Mouse (Mus musculus): ENCODE results near the gene Grin2b. TPM values are rescaled to one million over a fixed set of nuclear protein-coding genes. Genes with fewer than 3 reads are reported as not detected.
A peak's percentile ranks its signal among the peaks of the same experiment; 100 is the strongest.

Gene Grin2b
- polyA plus RNA-seq, 1 experiment from 2014 or later, result 22.3 TPM

- Histone ChIP-seq H3K4me3 (ENCODE audit: low read depth, low read length) (no peak overlapping the region), H3K4me2 (ENCODE audit: low read length) (0 out of 2 replicates have a peak overlapping the region, but pooled peaks have one; percentile 7), H3K9ac (ENCODE audit: low read length) (no peak overlapping the region), H3K36me3 (ENCODE audit: control insufficient read depth, insufficient read depth, low read length) (no peaks in the 10 kb centered on the region), H3K4me1 (ENCODE audit: control insufficient read depth, insufficient read depth, low read length) (peaks cover 10% of the 10 kb centered on the region), H3K27ac (ENCODE audit: low read depth, low read length) (no peak overlapping the region), H3K9me3 (replicated peaks; ENCODE audit: control insufficient read depth, low read length) (no peaks in the 10 kb centered on the region), H3K27me3 (replicated peaks; ENCODE audit: control insufficient read depth, insufficient read depth, low read length) (no peaks in the 10 kb centered on the region)
- ATAC-seq, result peak; percentile 79
- DNase-seq (ENCODE audit: low spot score), result peak; percentile 69
- WGBS, result 16% methylated on average over 7 of the region's 7 CpGs
These were observed 162.8 kb downstream of the Grin2b start for GRCm38 (mm10) chr6:136010290-136011037.

- Histone ChIP-seq H3K4me1 (ENCODE audit: control insufficient read depth, insufficient read depth, low read length) (peaks cover 10% of the 10 kb centered on the region), H3K9me3 (replicated peaks; ENCODE audit: control insufficient read depth, low read length) (no peaks in the 10 kb centered on the region), H3K9ac (ENCODE audit: low read length) (no peak overlapping the region), H3K36me3 (ENCODE audit: control insufficient read depth, insufficient read depth, low read length) (no peaks in the 10 kb centered on the region), H3K27me3 (replicated peaks; ENCODE audit: control insufficient read depth, insufficient read depth, low read length) (no peaks in the 10 kb centered on the region), H3K4me3 (ENCODE audit: low read depth, low read length) (no peak overlapping the region), H3K27ac (ENCODE audit: low read depth, low read length) (no peak overlapping the region), H3K4me2 (ENCODE audit: low read length) (no peak overlapping the region)
- no peak for ATAC-seq
- WGBS, result 89% methylated on average over 6 of the region's 6 CpGs
- DNase-seq (ENCODE audit: low spot score), result no peak
These were observed 165.2 kb downstream of the Grin2b start for GRCm38 (mm10) chr6:136008120-136008519.

- no peaks in the 10 kb centered on the region; the same call in 1 of the 2 replicates for H3K9me3 ChIP-seq (replicated peaks; ENCODE audit: control insufficient read depth, low read length)
- DNase-seq (ENCODE audit: low spot score) (no peak), ATAC-seq (no peak)
- H3K4me2 ChIP-seq (ENCODE audit: low read length), result no peak overlapping the region
- no peaks in the 10 kb centered on the region for H3K27me3 ChIP-seq (replicated peaks; ENCODE audit: control insufficient read depth, insufficient read depth, low read length)
- 74% methylated on average over 7 of the region's 7 CpGs for WGBS
- no peak overlapping the region for H3K27ac ChIP-seq (ENCODE audit: low read depth, low read length)
- no peak overlapping the region for H3K9ac ChIP-seq (ENCODE audit: low read length)
- no peaks in the 10 kb centered on the region for H3K36me3 ChIP-seq (ENCODE audit: control insufficient read depth, insufficient read depth, low read length)
- no peak overlapping the region for H3K4me3 ChIP-seq (ENCODE audit: low read depth, low read length)
- H3K4me1 ChIP-seq (ENCODE audit: control insufficient read depth, insufficient read depth, low read length), result no peaks in the 10 kb centered on the region
These were observed 178.6 kb downstream of the Grin2b start for GRCm38 (mm10) chr6:135994691-135995090.

- ATAC-seq (no peak), DNase-seq (ENCODE audit: low spot score) (peak; percentile 18)
- Histone ChIP-seq H3K4me1 (ENCODE audit: control insufficient read depth, insufficient read depth, low read length) (no peaks in the 10 kb centered on the region), H3K4me2 (ENCODE audit: low read length) (no peak overlapping the region), H3K9me3 (replicated peaks; ENCODE audit: control insufficient read depth, low read length) (no peaks in the 10 kb centered on the region; the same call in 1 of the 2 replicates), H3K9ac (ENCODE audit: low read length) (no peak overlapping the region), H3K4me3 (ENCODE audit: low read depth, low read length) (no peak overlapping the region), H3K27ac (ENCODE audit: low read depth, low read length) (no peak overlapping the region), H3K27me3 (replicated peaks; ENCODE audit: control insufficient read depth, insufficient read depth, low read length) (no peaks in the 10 kb centered on the region), H3K36me3 (ENCODE audit: control insufficient read depth, insufficient read depth, low read length) (no peaks in the 10 kb centered on the region)
- WGBS, result 51% methylated on average over 3 of the region's 3 CpGs
These were observed 179.4 kb downstream of the Grin2b start for GRCm38 (mm10) chr6:135993897-135994296.

- DNase-seq (ENCODE audit: low spot score), result no peak
- no peaks in the 10 kb centered on the region for H3K36me3 ChIP-seq (ENCODE audit: control insufficient read depth, insufficient read depth, low read length)
- no peaks in the 10 kb centered on the region; the same call in 1 of the 2 replicates for H3K9me3 ChIP-seq (replicated peaks; ENCODE audit: control insufficient read depth, low read length)
- WGBS, result 83% methylated on average over 11 of the region's 11 CpGs
- ATAC-seq, result no peak
- no peak overlapping the region for H3K4me3 ChIP-seq (ENCODE audit: low read depth, low read length)
- no peak overlapping the region for H3K4me2 ChIP-seq (ENCODE audit: low read length)
- no peak overlapping the region for H3K27ac ChIP-seq (ENCODE audit: low read depth, low read length)
- no peaks in the 10 kb centered on the region for H3K4me1 ChIP-seq (ENCODE audit: control insufficient read depth, insufficient read depth, low read length)
- H3K27me3 ChIP-seq (replicated peaks; ENCODE audit: control insufficient read depth, insufficient read depth, low read length), result no peaks in the 10 kb centered on the region
- no peak overlapping the region for H3K9ac ChIP-seq (ENCODE audit: low read length)
These were observed 179.9 kb downstream of the Grin2b start for GRCm38 (mm10) chr6:135993378-135993777.

GRCm38 (mm10) chr6:135976106-135976505 is 197.2 kb downstream of the Grin2b start:
- DNase-seq (ENCODE audit: low spot score), result no peak
- 53% methylated on average over 3 of the region's 3 CpGs for WGBS

GRCm38 (mm10) chr6:135972481-135972880 is 200.8 kb downstream of the Grin2b start:
- ATAC-seq (no peak), DNase-seq (ENCODE audit: low spot score) (no peak)
- H3K27me3 ChIP-seq (replicated peaks; ENCODE audit: control insufficient read depth, insufficient read depth, low read length), result no peaks in the 10 kb centered on the region
- no peaks in the 10 kb centered on the region for H3K4me1 ChIP-seq (ENCODE audit: control insufficient read depth, insufficient read depth, low read length)
- WGBS, result 52% methylated on average over 9 of the region's 9 CpGs
- no peak overlapping the region for H3K4me3 ChIP-seq (ENCODE audit: low read depth, low read length)
- no peaks in the 10 kb centered on the region for H3K36me3 ChIP-seq (ENCODE audit: control insufficient read depth, insufficient read depth, low read length)
- no peak overlapping the region for H3K9ac ChIP-seq (ENCODE audit: low read length)
- H3K9me3 ChIP-seq (replicated peaks; ENCODE audit: control insufficient read depth, low read length), result no peaks in the 10 kb centered on the region
- H3K27ac ChIP-seq (ENCODE audit: low read depth, low read length), result no peak overlapping the region
- H3K4me2 ChIP-seq (ENCODE audit: low read length), result no peak overlapping the region

More at GRCm38 (mm10) chr6:135976106-135976505, 197.2 kb downstream of the Grin2b start:
- no peaks in the 10 kb centered on the region for H3K9me3 ChIP-seq (replicated peaks; ENCODE audit: control insufficient read depth, low read length)
- no peak for ATAC-seq
- H3K36me3 ChIP-seq (ENCODE audit: control insufficient read depth, insufficient read depth, low read length), result no peaks in the 10 kb centered on the region
- H3K9ac ChIP-seq (ENCODE audit: low read length), result no peak overlapping the region
- H3K4me2 ChIP-seq (ENCODE audit: low read length), result no peak overlapping the region
- no peak overlapping the region for H3K4me3 ChIP-seq (ENCODE audit: low read depth, low read length)
- no peak overlapping the region for H3K27ac ChIP-seq (ENCODE audit: low read depth, low read length)
- H3K4me1 ChIP-seq (ENCODE audit: control insufficient read depth, insufficient read depth, low read length), result no peaks in the 10 kb centered on the region
- H3K27me3 ChIP-seq (replicated peaks; ENCODE audit: control insufficient read depth, insufficient read depth, low read length), result no peaks in the 10 kb centered on the region

- Histone ChIP-seq H3K4me2 (ENCODE audit: low read length) (no peak overlapping the region), H3K27ac (ENCODE audit: low read depth, low read length) (no peak overlapping the region), H3K9me3 (replicated peaks; ENCODE audit: control insufficient read depth, low read length) (no peaks in the 10 kb centered on the region), H3K9ac (ENCODE audit: low read length) (no peak overlapping the region), H3K27me3 (replicated peaks; ENCODE audit: control insufficient read depth, insufficient read depth, low read length) (no peaks in the 10 kb centered on the region), H3K36me3 (ENCODE audit: control insufficient read depth, insufficient read depth, low read length) (no peaks in the 10 kb centered on the region), H3K4me1 (ENCODE audit: control insufficient read depth, insufficient read depth, low read length) (no peaks in the 10 kb centered on the region), H3K4me3 (ENCODE audit: low read depth, low read length) (no peak overlapping the region)
- 91% methylated on average over 4 of the region's 4 CpGs for WGBS
- ATAC-seq (no peak), DNase-seq (ENCODE audit: low spot score) (no peak)
These were observed 201.8 kb downstream of the Grin2b start for GRCm38 (mm10) chr6:135971481-135971880.

GRCm38 (mm10) chr6:135970716-135971318 is 202.5 kb downstream of the Grin2b start:
- Histone ChIP-seq H3K4me1 (ENCODE audit: control insufficient read depth, insufficient read depth, low read length) (no peaks in the 10 kb centered on the region), H3K27ac (ENCODE audit: low read depth, low read length) (no peak overlapping the region), H3K4me2 (ENCODE audit: low read length) (no peak overlapping the region), H3K4me3 (ENCODE audit: low read depth, low read length) (no peak overlapping the region), H3K36me3 (ENCODE audit: control insufficient read depth, insufficient read depth, low read length) (no peaks in the 10 kb centered on the region), H3K9ac (ENCODE audit: low read length) (no peak overlapping the region), H3K27me3 (replicated peaks; ENCODE audit: control insufficient read depth, insufficient read depth, low read length) (no peaks in the 10 kb centered on the region), H3K9me3 (replicated peaks; ENCODE audit: control insufficient read depth, low read length) (no peaks in the 10 kb centered on the region)
- no peak for ATAC-seq
- no peak for DNase-seq (ENCODE audit: low spot score)
- WGBS, result 74% methylated on average over 3 of the region's 3 CpGs

All from forebrain, embryonic 14.5 days (tissue).